Mouse (Mus musculus): ENCODE results near the gene Lgals2.

Gene Lgals2

GRCm38 (mm10) chr15:78855303-78855965, at the start of gene Lgals2:
Gene Lgals2, minus strand, starts transcription at chr15:78855529.
- 59% methylated on average over 8 of the region's 8 CpGs for WGBS

DNA sequence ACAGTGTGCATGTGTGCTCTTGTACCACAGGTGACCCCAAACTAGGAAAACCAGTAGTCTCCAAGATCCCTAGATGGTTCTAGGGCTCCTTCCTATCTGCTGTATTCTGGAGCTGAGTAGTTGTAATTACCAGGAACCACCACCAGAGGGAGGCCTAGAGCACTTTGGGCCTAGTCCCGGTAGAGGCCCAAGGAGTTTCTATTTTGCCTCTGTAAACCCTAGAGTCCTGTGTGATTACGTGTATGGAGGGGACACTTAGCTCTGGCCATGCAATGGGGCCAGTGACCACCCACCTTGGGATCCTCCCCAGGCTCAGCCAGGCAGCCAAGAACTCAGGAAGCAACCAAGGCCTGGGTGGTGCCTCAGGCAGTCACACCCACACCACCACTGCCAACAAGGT, 47.9 kb upstream of the Lgals2 start:
- WGBS = 3% methylated on average over 2 of the region's 2 CpGs

DNA sequence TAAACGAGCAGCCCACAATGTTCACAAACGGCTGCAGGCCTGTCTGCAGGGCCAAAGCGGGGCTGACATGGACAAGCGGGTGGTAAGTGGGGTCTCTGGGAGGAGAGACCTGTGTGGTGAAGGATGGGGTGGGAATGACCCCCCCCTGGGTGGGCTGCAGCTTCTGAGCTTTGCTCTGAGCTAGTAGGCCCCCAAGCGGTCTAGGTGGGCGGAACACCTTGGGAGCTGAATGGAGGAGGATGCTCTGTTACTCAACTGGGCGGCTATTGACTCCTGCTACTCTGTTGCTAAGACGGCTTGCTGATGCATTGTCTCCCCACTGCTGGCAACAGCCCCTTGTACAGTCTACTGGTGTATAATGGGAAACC, 46.1 kb upstream of the Lgals2 start:
- 67% methylated on average over 8 of the region's 8 CpGs for WGBS

DNA sequence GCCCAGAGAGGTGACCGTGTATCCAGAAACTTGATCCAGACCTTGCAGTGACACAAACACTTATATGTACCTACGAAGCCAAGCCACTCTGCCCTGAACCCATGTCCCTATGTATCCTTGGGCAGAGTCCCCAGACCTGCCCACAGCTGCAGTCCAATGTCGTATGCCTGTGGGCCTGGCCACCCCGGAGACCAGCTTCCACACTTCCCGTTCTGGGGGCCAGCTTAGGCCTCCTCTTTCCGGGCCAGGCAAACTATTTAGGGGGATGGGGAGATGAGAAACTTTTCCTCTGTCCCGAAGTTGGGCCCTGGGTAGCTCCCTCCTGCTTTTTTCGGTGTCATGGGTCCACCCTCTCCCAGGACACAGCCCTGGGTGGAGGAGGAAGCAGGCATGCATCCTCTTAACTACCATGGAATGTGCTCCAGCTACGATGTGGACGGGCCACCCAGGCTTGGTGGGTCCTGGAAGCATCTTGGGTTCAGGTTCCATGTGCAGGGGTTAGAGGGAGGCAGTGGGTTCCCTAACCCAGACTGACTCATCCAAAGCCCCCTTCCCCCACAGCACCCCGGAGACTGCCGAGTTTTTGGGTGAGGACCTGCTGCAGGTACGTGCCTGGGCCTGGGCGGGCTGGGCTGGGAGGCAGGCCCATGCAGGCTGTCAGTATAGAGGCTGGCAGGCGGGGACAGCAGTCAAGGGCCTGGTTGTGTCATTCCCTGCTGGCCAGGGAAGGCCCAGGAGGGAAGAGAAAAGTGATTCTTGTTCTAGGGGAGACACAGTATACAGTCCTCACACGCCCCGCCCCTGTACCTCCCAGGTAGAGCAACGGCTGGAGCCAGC, 45.5 kb upstream of the Lgals2 start:
- whole genome bisulfite sequencing = 50% methylated on average over 18 of the region's 18 CpGs

DNA sequence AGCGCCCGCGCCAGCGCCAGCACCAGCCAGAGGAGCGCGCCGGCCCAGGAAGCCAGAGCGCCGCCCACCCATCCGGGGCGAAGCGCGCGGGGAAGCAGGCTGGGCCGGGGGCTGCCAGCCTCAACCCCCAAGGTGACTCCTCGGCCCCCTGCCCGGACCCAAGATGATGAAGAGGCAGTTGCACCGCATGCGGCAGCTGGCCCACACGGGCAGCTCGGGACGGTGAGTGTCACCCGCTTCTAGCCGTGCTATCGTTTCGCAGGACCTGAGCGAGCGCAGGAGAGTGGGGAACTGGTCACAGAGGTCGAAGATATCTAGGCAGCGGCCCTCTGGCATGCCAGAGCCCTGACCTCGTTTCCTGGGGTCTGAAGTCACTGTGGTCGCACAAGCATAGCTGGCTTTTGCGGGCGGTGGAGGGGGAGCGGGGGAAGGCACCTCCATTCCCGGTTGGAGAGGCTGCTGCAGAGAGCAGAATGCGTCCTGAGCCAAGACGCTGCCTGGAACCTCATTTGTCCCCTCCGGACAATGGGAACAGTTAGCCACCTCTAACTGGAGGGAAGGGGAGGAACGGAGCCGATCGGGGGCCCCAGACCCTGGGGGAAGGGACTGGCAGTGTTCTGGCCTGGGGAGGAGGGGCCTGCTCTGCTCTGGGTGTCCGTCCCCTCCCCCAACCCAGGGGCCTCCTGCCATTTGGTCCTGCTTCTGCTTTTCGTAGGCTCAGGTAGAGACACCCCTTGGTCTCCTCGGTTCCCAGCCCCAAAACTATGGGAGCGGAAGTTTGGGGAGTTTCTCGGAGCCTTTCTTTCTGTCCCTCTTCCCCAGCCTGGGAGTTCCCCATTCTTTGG, 44.6 kb upstream of the Lgals2 start, which contains the start of gene Sh3bp1:
Sh3bp1 (plus strand) TSS at position 29 of the 845 bp plus-strand sequence.
- 4% methylated on average over 47 of the region's 47 CpGs for WGBS

GRCm38 (mm10) chr15:78899409-78899739, 44.0 kb upstream of the Lgals2 start, which contains the start of gene Gm49510:
Gene Gm49510, plus strand, starts transcription at chr15:78899667.
- 8% methylated on average over 20 of the region's 20 CpGs for WGBS

- WGBS = 73% methylated on average over 6 of the region's 6 CpGs
Measured at GRCm38 (mm10) chr15:78898507-78899001, 43.2 kb upstream of the Lgals2 start.

- 97% methylated on average over 4 of the region's 4 CpGs for WGBS
Measured at GRCm38 (mm10) chr15:78897488-78897887, 42.2 kb upstream of the Lgals2 start.

GRCm38 (mm10) chr15:78896149-78896548, 40.8 kb upstream of the Lgals2 start:
- 86% methylated on average over 3 of the region's 3 CpGs for WGBS

GRCm38 (mm10) chr15:78895741-78896140, 40.4 kb upstream of the Lgals2 start:
- 81% methylated on average over 2 of the region's 2 CpGs for WGBS

- 70% methylated on average over 13 of the region's 13 CpGs for WGBS
Measured at GRCm38 (mm10) chr15:78894726-78895125, 39.4 kb upstream of the Lgals2 start.

DNA sequence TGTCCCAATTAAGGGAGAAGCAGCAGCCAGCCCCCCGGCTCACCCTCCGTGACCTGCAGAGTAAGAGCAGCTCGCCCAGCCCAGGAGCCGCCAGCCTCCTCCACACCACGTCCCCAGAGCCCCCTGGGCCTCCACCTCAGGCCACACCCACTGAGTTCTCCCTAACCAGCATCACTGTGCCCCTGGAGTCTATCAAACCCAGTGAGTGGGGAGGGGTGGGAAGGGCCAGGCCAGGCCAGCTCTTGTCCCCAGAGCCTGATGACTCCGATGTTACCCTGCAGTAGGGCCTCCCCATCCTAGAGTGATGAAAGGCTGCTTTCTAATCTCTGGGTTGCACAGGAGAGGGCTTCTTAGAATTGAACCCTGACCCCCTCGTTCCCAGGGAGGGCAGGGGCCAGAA, 37.1 kb upstream of the Lgals2 start:
- 74% methylated on average over 7 of the region's 7 CpGs for WGBS

GRCm38 (mm10) chr15:78889401-78889853, 34.1 kb upstream of the Lgals2 start:
- 54% methylated on average over 13 of the region's 13 CpGs for WGBS

DNA sequence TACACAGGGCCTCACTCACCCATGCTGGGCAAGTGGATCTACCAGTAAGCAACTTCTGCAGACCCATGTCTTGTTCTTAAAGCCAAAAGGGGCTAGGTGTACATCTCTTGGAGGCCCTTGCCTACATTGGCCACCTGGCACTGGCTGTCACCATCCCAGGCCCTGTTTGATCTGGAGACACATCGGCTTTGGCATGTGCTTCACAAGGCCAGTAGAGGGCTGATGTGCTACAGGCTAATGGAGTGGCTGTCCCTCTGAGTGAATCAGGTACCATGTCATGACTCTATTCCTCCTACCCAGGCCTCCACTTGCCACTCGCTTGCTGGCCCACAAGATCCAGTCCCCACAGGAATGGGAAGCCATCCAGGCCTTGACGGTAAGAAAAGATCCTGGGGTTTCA, 26.5 kb upstream of the Lgals2 start:
- WGBS = 82% methylated on average over 3 of the region's 3 CpGs

- 91% methylated on average over 8 of the region's 8 CpGs for WGBS
Measured at GRCm38 (mm10) chr15:78880432-78880831, 25.1 kb upstream of the Lgals2 start.

- WGBS = 48% methylated on average over 7 of the region's 7 CpGs
Measured at GRCm38 (mm10) chr15:78878792-78879516, 23.6 kb upstream of the Lgals2 start.

GRCm38 (mm10) chr15:78877810-78878390, 22.6 kb upstream of the Lgals2 start:
- under 1% methylated on average over 17 of the region's 17 CpGs for WGBS

DNA sequence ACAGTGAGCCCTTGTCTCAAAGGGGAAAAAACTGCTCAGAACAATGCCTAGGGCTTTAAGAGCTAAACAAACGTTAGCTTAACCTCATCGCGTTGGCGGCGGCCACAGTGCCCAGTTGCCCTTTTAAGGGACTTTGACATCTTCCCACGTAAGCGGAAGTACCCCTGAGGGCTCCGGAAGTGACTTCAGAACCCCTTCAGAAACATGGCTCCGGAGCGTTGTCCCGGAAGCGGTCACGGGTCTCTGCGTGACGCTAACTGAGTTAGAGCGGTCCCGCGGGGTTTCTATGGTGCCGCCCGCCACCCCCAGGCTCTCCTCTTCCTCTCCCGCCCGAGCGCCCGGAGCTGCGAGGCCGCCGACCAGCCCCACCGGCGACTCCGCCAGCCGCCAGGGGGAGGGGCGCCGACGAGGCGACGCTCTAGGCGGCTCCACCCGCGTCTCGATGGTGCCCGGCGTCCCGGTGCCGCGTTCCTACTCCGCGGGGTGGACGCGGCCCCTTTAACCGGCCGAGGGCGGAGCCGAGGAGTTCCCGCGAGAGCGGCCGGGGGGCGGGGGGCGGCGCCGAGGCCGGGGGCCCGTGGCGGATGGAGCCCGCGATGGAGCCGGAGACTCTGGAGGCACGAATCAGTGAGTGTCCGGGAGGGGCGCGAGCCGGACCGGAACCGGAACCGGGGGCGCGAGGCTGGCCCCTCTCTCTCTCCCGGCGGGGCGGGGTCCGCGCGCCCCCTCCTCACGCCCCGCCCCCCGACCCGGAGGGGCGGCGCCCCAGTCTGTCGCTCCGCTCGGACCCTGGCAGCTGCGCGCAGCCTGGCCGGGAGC, 21.9 kb upstream of the Lgals2 start, which contains the start of gene Gga1:
Gga1 (plus strand) TSS at position 200 of the 819 bp plus-strand sequence.
- under 1% methylated on average over 85 of the region's 95 CpGs for WGBS

- 3% methylated on average over 17 of the region's 17 CpGs for WGBS
Measured at GRCm38 (mm10) chr15:78876258-78876696, 20.9 kb upstream of the Lgals2 start.

GRCm38 (mm10) chr15:78875537-78875936, 20.2 kb upstream of the Lgals2 start:
- WGBS = 84% methylated on average over 5 of the region's 5 CpGs

All from cerebral cortex, adult 2 months (tissue).